ENCODE assay signal across 14 mouse cellular contexts in genomic region chr14:116209045-116209444, GRCm38 (mm10).
A peak's percentile ranks its signal among the peaks of the same experiment; 100 is the strongest.
DNase-seq lines count a peak whose midpoint lies in the region; ATAC-seq and TF ChIP-seq lines count a peak whose summit lies in the region.
"Had no signal": no experiment of that assay in that cellular context is flagged by ENCODE, and none has a peak within 500 bp of the region (broad histone marks: within the 10 kb centered on the region; RNA-seq: fewer than 3 reads in every experiment).

No protein-coding gene starts in this region.

- peaks cover 6% of the 10 kb centered on the region for H3K4me1 ChIP-seq in liver, adult 2 months (ENCODE audit: control insufficient read depth, insufficient read depth, low read length)
- H3K4me1 ChIP-seq in embryonic facial prominence, embryonic 11.5 days (ENCODE audit: control insufficient read depth, insufficient read depth, low read length): no peaks in the 10 kb centered on the region
- H3K4me1 ChIP-seq: heart, embryonic 13.5 days had no signal

- TF ChIP-seq POLR2A in liver, adult 2 months (IDR thresholded peaks at IDR 0.05; ENCODE audit: extremely low read depth, insufficient read depth, low read length): no peak

- WGBS in liver, adult 2 months: 60% methylated on average over 5 of the region's 5 CpGs
- WGBS in embryonic facial prominence, embryonic 11.5 days: 32% methylated on average over 5 of the region's 5 CpGs

- peak overlapping the region; percentile 93 for H3K27ac ChIP-seq in liver, adult 2 months (replicated peaks; ENCODE audit: insufficient read depth, low read depth, low read length)
- no peak overlapping the region for H3K27ac ChIP-seq in embryonic facial prominence, embryonic 11.5 days (replicated peaks; ENCODE audit: low read depth, low read length)
- H3K27ac ChIP-seq: heart, embryonic 13.5 days; stomach, postnatal 0 days had no signal

- H3K9me3 ChIP-seq in embryonic facial prominence, embryonic 11.5 days (replicated peaks; ENCODE audit: control insufficient read depth, low read length): no peaks in the 10 kb centered on the region
- H3K9me3 ChIP-seq: heart, embryonic 13.5 days had no signal

- no peak overlapping the region for H3K4me3 ChIP-seq in liver, adult 2 months (ENCODE audit: insufficient read depth, low read depth, low read length)
- no peak overlapping the region for H3K4me3 ChIP-seq in embryonic facial prominence, embryonic 11.5 days (ENCODE audit: low read depth, low read length)
- H3K4me3 ChIP-seq: heart, embryonic 13.5 days; myocyte had no signal

- DNase-seq in liver, adult 2 months (ENCODE audit: extremely low read depth, low read depth, low spot score): peak; percentile 74
- DNase-seq in liver: no peak
- DNase-seq in embryonic facial prominence, embryonic 11.5 days (ENCODE audit: low spot score): peak; percentile 70
- DNase-seq in left cerebral cortex, postnatal 36 days (ENCODE audit: low spot score in 2 of 2): peak; percentile 10 to 26
- peak; percentile 18 for DNase-seq in mesoderm, embryonic 11.5 days (ENCODE audit: low read depth, low spot score)
- no peak for DNase-seq in heart, postnatal 4 days
- DNase-seq: cerebellum, postnatal 36 days; forebrain, postnatal 0 days; kidney, adult 18-20 months had no signal

- H3K79me2 ChIP-seq in liver, adult 2 months (ENCODE audit: control insufficient read depth, insufficient read depth, low read length): no peaks in the 10 kb centered on the region

- H3K27me3 ChIP-seq in liver, adult 2 months (ENCODE audit: control insufficient read depth, insufficient read depth, low read length): no peaks in the 10 kb centered on the region
- H3K27me3 ChIP-seq in embryonic facial prominence, embryonic 11.5 days (ENCODE audit: control insufficient read depth, insufficient read depth, low read length): no peaks in the 10 kb centered on the region
- H3K27me3 ChIP-seq: CH12.LX; heart, embryonic 13.5 days had no signal

- no peak overlapping the region for H3K9ac ChIP-seq in liver, adult 2 months (ENCODE audit: low read depth, low read length)
- no peak overlapping the region for H3K9ac ChIP-seq in embryonic facial prominence, embryonic 11.5 days (replicated peaks; ENCODE audit: low read length)
- H3K9ac ChIP-seq: forebrain, postnatal 0 days; heart, embryonic 13.5 days had no signal

- H3K4me2 ChIP-seq in embryonic facial prominence, embryonic 11.5 days (ENCODE audit: low read depth, low read length): no peak overlapping the region
- H3K4me2 ChIP-seq: heart, embryonic 13.5 days had no signal

- intact Hi-C loops in left cerebral cortex, postnatal 36 days (cut with DNase I): no loop called here

- TF ChIP-seq CTCF in liver, adult 2 months (IDR thresholded peaks at IDR 0.05; ENCODE audit: low read depth, low read length): no peak

- peak; percentile 70; the same call in 1 of the 2 replicates for ATAC-seq in embryonic facial prominence, embryonic 11.5 days (replicated peaks; ENCODE audit: insufficient number of reproducible peaks, low FRiP score, low TSS enrichment, low read depth)
- no peak for ATAC-seq in cerebellum, adult (ENCODE audit: insufficient number of reproducible peaks, low FRiP score, low TSS enrichment)
- ATAC-seq: forebrain, postnatal 0 days had no signal

- H3K36me3 ChIP-seq in liver, adult 2 months (ENCODE audit: control insufficient read depth, insufficient read depth, low read length): no peaks in the 10 kb centered on the region
- no peaks in the 10 kb centered on the region for H3K36me3 ChIP-seq in embryonic facial prominence, embryonic 11.5 days (replicated peaks; ENCODE audit: control insufficient read depth, insufficient read depth, low read depth, low read length)
- H3K36me3 ChIP-seq: heart, embryonic 13.5 days had no signal

Comparison
In these comparisons a context has a peak if more than half of its experiments do, and no peak if none do; other contexts are left out.
1. DNase-seq: peak in liver, adult 2 months (single experiment), embryonic facial prominence, embryonic 11.5 days (single experiment), left cerebral cortex, postnatal 36 days (2 of 2) and mesoderm, embryonic 11.5 days (single experiment); none in liver (single experiment) and heart, postnatal 4 days (single experiment).